Mouse (Mus musculus): ENCODE data around the gene Ube2l6.

DNA sequence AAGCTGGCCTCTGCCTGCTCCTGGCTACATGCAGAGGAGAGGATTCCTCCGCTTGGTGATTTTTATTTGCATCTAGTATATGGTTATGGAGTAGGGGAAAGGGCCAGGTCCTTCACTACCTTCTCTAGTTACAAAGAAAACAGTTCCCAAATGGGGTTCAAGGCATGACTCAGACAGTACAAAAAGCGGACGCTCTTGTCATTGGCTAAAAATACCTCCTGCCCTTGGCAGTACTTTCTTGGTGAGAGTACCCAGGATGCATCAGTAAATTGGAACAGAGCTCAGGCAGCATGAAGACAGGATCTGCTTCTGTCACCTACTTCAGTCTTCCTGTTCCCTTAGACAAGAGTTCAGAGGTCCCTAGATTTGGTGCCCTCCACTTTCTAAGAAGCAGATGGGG is 21.2 kb downstream of the Ube2l6 start:
- no peak for TF ChIP-seq CTCF (IDR thresholded peaks at IDR 0.05; ENCODE audit: low read depth, low read length)
- no peak for TF ChIP-seq GATA1 (IDR thresholded peaks at IDR 0.05; ENCODE audit: borderline replicate concordance, low read length)
- TF ChIP-seq TAL1 (conservative IDR thresholded peaks at IDR 0.05; ENCODE audit: low read depth, low read length), result no peak
